Mouse (Mus musculus) Patski (cell line): ENCODE data around the gene Ephb2. TPM values are rescaled to one million over a fixed set of nuclear protein-coding genes. Genes with fewer than 3 reads are reported as not detected.

Experiments
- ATAC-seq: fragments of 100-300 bp; one replicate; pipeline ENCODE4 v1.8.0; 2021
- CTCF ChIA-PET: fragments of 350-600 bp; sonication (Branson Sonifier 250); formaldehyde crosslinking; loops from one replicate; lab custom pipeline; 2022; ENCODE audit warnings: inconsistent platforms; lab: Charles Lee
- POLR2A ChIA-PET: fragments of 350-600 bp; sonication (Branson Sonifier 250); formaldehyde crosslinking; loops from one replicate; lab custom pipeline; 2022; ENCODE audit warnings: antibody characterized with exemption, inconsistent platforms; lab: Charles Lee
- DNase-seq: peaks from one replicate; pipeline ENCODE4 v3.0.0-alpha.2; 2011; ENCODE audit warnings: low read depth, low spot score
- H3K27me3 ChIP-seq: fragments of 371-371 bp; one replicate; pipeline ENCODE4 v1.5.1; 2021
- CTCF ChIP-seq: fragments of 100-300 bp; IDR thresholded peaks from one replicate; pipeline ENCODE4 v1.5.1; 2021
- in situ Hi-C: fragments of 300-500 bp; cut with MboI; formaldehyde crosslinking; loops from 3 replicates; pipeline ENCODE4 v1.11.1; 2018; ENCODE audit warnings: low pct_unique_long_range_greater_than_20kb, mixed read lengths
- polyA plus RNA-seq: library from polyadenylated mRNA; unstranded; gene quantifications from one replicate; pipeline ENCODE4 v1.2.3, GENCODE M21; 2021

The Ephb2 gene
- 2.3 TPM for polyA plus RNA-seq

- ChIA-PET CTCF (no interaction called here), POLR2A (no interaction called here)
- H3K27me3 ChIP-seq = no peaks in the 10 kb centered on the region
- TF ChIP-seq CTCF = no peak
- no peak for DNase-seq
- in situ Hi-C loops = no loop called here
- peak; percentile 48 for ATAC-seq
These were observed at the start of gene Ephb2 for GRCm38 (mm10) chr4:136835621-136836386. TSS of gene Ephb2 (minus strand) at chr4:136835988.

DNA sequence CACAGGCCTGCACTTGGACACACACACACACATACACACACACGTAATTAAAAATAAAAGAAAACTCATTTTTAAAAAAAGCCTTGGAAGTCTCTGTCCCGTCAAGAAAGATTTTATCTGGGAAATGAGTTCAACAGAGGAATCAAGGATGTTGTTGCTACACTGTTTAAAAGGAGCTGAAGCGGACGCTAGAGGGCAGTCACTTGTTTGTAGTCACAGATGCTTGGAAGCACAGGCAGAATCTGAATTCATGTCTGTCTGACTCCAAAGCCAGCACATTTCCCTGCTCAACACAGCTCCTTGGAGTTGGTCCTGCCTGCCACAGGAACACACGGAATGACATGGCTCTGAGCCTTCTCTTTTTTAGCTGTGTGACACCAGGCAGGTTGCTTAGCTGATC, 42.8 kb upstream of the Ephb2 start:
- DNase-seq (no peak), ATAC-seq (no peak)
- POLR2A ChIA-PET = interaction anchor here (0.7 kb wide), 1 partner anchor 167 kb away, joined by 3 read pairs; no protein-coding TSS in a partner anchor
- peak; percentile 50 for TF ChIP-seq CTCF
- in situ Hi-C loops = no loop called here
- peaks cover 18% of the 10 kb centered on the region for H3K27me3 ChIP-seq
- CTCF ChIA-PET = interaction anchor here (1.8 kb wide), 1 partner anchor 226 kb away, joined by 5 read pairs; no protein-coding TSS in a partner anchor

- POLR2A ChIA-PET = no interaction called here
- no peak for TF ChIP-seq CTCF
- CTCF ChIA-PET = interaction anchor here (1.8 kb wide), 1 partner anchor 226 kb away, joined by 5 read pairs; no protein-coding TSS in a partner anchor
- DNase-seq (no peak), ATAC-seq (no peak)
- in situ Hi-C loops = no loop called here
- H3K27me3 ChIP-seq = peaks cover 17% of the 10 kb centered on the region
These were observed 42.4 kb upstream of the Ephb2 start for GRCm38 (mm10) chr4:136878171-136878570.

DNA sequence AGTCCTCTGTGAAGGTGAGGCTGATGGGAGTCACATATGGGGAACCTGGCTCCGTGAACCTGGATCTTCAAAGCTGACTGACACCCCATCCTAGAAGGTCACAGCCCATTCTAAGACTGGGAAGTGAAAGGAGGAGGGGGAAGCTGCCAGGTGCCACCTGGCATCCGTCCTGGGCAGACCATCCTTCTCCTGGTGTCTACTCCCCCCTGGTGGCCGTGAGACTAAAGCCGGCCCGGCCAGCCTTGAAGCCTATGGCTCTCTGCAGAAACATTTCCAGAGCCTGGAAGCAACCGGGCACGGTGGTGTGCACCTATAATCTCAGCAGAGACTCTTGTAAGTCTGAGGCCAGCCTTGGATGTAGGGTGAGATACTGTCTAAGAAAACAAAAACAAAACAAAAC, 41.2 kb upstream of the Ephb2 start:
- CTCF ChIA-PET = no interaction called here
- no peak for DNase-seq

GRCm38 (mm10) chr4:136875012-136875411, 39.2 kb upstream of the Ephb2 start:
- ATAC-seq = no peak
- DNase-seq = no peak
- ChIA-PET POLR2A (no interaction called here), CTCF (no interaction called here)
- TF ChIP-seq CTCF = no peak
- H3K27me3 ChIP-seq = peaks cover 3% of the 10 kb centered on the region
- in situ Hi-C loops = no loop called here

More for the DNA sequence above, 41.2 kb upstream of the Ephb2 start:
- ATAC-seq = no peak
- POLR2A ChIA-PET = no interaction called here
- in situ Hi-C loops = no loop called here
- peak; percentile 66 for TF ChIP-seq CTCF
- H3K27me3 ChIP-seq = peaks cover 12% of the 10 kb centered on the region

GRCm38 (mm10) chr4:136868371-136868770, 32.6 kb upstream of the Ephb2 start:
- ChIA-PET CTCF (no interaction called here), POLR2A (no interaction called here)
- no peak for DNase-seq
- TF ChIP-seq CTCF = no peak
- H3K27me3 ChIP-seq = peaks cover 14% of the 10 kb centered on the region
- in situ Hi-C loops = no loop called here
- ATAC-seq = no peak

GRCm38 (mm10) chr4:136867690-136868345, 32.0 kb upstream of the Ephb2 start:
- DNase-seq = no peak
- ChIA-PET POLR2A (no interaction called here), CTCF (no interaction called here)
- in situ Hi-C loops = no loop called here
- ATAC-seq = no peak
- TF ChIP-seq CTCF = no peak
- peaks cover 14% of the 10 kb centered on the region for H3K27me3 ChIP-seq

GRCm38 (mm10) chr4:136865531-136865930, 29.7 kb upstream of the Ephb2 start:
- DNase-seq = no peak
- in situ Hi-C loops = no loop called here
- no peak for TF ChIP-seq CTCF
- ChIA-PET CTCF (no interaction called here), POLR2A (no interaction called here)
- peaks cover 25% of the 10 kb centered on the region for H3K27me3 ChIP-seq
- ATAC-seq = no peak

DNA sequence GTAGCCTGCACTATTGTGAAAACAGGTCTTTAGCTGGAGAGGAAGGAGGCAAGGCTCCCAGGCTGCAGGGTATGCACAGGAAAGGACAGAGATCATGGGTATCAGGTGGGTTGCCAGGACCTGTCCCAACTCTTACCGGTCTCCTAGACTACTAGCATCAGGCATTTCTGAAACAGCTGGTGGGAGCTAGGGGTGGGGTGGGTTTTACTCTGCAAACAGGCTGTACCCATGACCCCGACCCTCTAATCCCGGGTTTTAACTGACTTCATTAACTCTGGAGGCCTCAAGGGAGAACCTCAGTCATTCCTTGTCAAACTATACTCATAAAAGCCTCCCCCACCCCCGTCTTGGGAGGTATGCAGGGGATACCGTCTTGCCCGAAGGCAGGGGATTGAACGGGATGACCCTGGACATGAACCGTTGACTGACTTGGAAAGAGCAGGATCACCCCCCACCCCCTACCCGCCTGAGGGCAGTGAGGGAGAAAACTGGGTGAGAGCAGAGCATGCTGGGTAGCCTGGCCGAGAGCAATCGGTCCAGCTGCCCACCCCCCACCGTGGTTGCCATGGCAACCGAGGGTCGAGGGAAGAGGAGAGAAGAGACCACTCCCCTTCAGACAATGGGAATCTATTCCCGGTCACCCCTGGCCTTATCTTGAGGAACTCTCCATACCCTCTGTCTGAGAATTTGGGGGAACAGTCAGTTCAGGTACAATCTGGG, 29.1 kb upstream of the Ephb2 start:
- ChIA-PET CTCF (no interaction called here), POLR2A (no interaction called here)
- in situ Hi-C loops = no loop called here
- DNase-seq (no peak), ATAC-seq (no peak)
- peaks cover 25% of the 10 kb centered on the region for H3K27me3 ChIP-seq
- no peak for TF ChIP-seq CTCF

DNA sequence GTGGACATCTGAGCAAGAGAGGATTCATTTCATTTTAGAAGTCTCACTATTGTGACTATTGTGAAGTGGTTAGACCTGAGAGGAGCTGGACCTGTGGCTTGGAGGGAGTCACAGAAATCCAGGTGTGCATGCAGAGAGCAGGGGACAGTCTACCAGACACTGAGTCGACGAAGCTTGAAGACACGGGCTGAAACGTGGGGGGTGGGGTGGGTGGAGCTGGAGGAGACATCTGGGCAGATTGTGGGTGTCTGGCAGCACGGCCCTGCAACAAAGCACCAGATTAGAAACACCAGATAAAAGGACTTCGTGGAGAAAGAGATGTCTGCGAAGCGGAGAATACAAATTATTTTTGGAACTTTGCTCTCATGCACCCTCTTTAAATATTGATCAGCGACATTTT, 27.7 kb upstream of the Ephb2 start:
- ChIA-PET POLR2A (no interaction called here), CTCF (no interaction called here)
- TF ChIP-seq CTCF = no peak
- ATAC-seq (no peak), DNase-seq (no peak)
- peaks cover 25% of the 10 kb centered on the region for H3K27me3 ChIP-seq
- in situ Hi-C loops = no loop called here
